In genomic region chr7:127027885-127028284, GRCm38 (mm10) we compare ENCODE assay signal across 8 mouse cellular contexts. TPM values are rescaled to one million over a fixed set of nuclear protein-coding genes. Genes with fewer than 3 reads are reported as not detected.
DNase-seq lines count a peak whose midpoint lies in the region; ATAC-seq and TF ChIP-seq lines count a peak whose summit lies in the region.

No protein-coding gene starts in this region.

- peak overlapping the region; percentile 90 for H3K27ac ChIP-seq in liver, adult 2 months (replicated peaks; ENCODE audit: insufficient read depth, low read depth, low read length)
- H3K27ac ChIP-seq in embryonic facial prominence, embryonic 13.5 days = peak overlapping the region; percentile 99
- H3K27ac ChIP-seq in intestine, embryonic 15.5 days = peak overlapping the region; percentile 99
- peak overlapping the region; percentile 100 for H3K27ac ChIP-seq in neural tube, embryonic 13.5 days (replicated peaks)

- peak overlapping the region; percentile 51 for H3K4me3 ChIP-seq in liver, adult 2 months (ENCODE audit: insufficient read depth, low read depth, low read length)
- H3K4me3 ChIP-seq in embryonic facial prominence, embryonic 13.5 days = peak overlapping the region; percentile 72
- peak overlapping the region; percentile 90 for H3K4me3 ChIP-seq in intestine, embryonic 15.5 days (replicated peaks)
- H3K4me3 ChIP-seq in neural tube, embryonic 13.5 days = peak overlapping the region; percentile 97

- H3K36me3 ChIP-seq in liver, adult 2 months (ENCODE audit: control insufficient read depth, insufficient read depth, low read length) = no peaks in the 10 kb centered on the region; the same call in 1 of the 2 replicates
- peaks cover 60% of the 10 kb centered on the region for H3K36me3 ChIP-seq in embryonic facial prominence, embryonic 13.5 days
- H3K36me3 ChIP-seq in intestine, embryonic 15.5 days = peaks cover 46% of the 10 kb centered on the region
- H3K36me3 ChIP-seq in neural tube, embryonic 13.5 days = peaks cover 35% of the 10 kb centered on the region

- H3K4me2 ChIP-seq in embryonic facial prominence, embryonic 13.5 days = peak overlapping the region; percentile 58
- peak overlapping the region; percentile 80 for H3K4me2 ChIP-seq in intestine, embryonic 15.5 days (replicated peaks)
- H3K4me2 ChIP-seq in neural tube, embryonic 13.5 days = peak overlapping the region; percentile 64

- no peak for ATAC-seq in embryonic facial prominence, embryonic 13.5 days (ENCODE audit: insufficient number of reproducible peaks, insufficient read depth, low FRiP score, low TSS enrichment, low read depth)
- no peak for ATAC-seq in intestine, embryonic 15.5 days
- peak; percentile 5; the same call in 1 of the 2 replicates for ATAC-seq in neural tube, embryonic 13.5 days (ENCODE audit: low read depth)

- no peak for TF ChIP-seq POLR2A in liver, adult 2 months (IDR thresholded peaks at IDR 0.05; ENCODE audit: extremely low read depth, insufficient read depth, low read length)

- no peak for TF ChIP-seq CTCF in liver, adult 2 months (IDR thresholded peaks at IDR 0.05; ENCODE audit: low read depth, low read length)

- H3K9me3 ChIP-seq in embryonic facial prominence, embryonic 13.5 days = no peaks in the 10 kb centered on the region
- no peaks in the 10 kb centered on the region for H3K9me3 ChIP-seq in intestine, embryonic 15.5 days
- H3K9me3 ChIP-seq in neural tube, embryonic 13.5 days = no peaks in the 10 kb centered on the region

- H3K27me3 ChIP-seq in liver, adult 2 months (ENCODE audit: control insufficient read depth, insufficient read depth, low read length) = no peaks in the 10 kb centered on the region
- H3K27me3 ChIP-seq in embryonic facial prominence, embryonic 13.5 days = no peaks in the 10 kb centered on the region
- H3K27me3 ChIP-seq in intestine, embryonic 15.5 days (replicated peaks) = no peaks in the 10 kb centered on the region
- no peaks in the 10 kb centered on the region for H3K27me3 ChIP-seq in neural tube, embryonic 13.5 days

- peaks cover 11% of the 10 kb centered on the region for H3K4me1 ChIP-seq in liver, adult 2 months (ENCODE audit: control insufficient read depth, insufficient read depth, low read length)
- peaks cover 31% of the 10 kb centered on the region for H3K4me1 ChIP-seq in embryonic facial prominence, embryonic 13.5 days
- H3K4me1 ChIP-seq in intestine, embryonic 15.5 days (replicated peaks) = peaks cover 29% of the 10 kb centered on the region
- peaks cover 35% of the 10 kb centered on the region for H3K4me1 ChIP-seq in neural tube, embryonic 13.5 days (replicated peaks)

- H3K9ac ChIP-seq in liver, adult 2 months (ENCODE audit: low read depth, low read length) = peak overlapping the region; percentile 82
- peak overlapping the region; percentile 75 for H3K9ac ChIP-seq in embryonic facial prominence, embryonic 13.5 days
- H3K9ac ChIP-seq in intestine, embryonic 15.5 days = peak overlapping the region; percentile 54
- H3K9ac ChIP-seq in neural tube, embryonic 13.5 days = peak overlapping the region; percentile 75

- H3K79me2 ChIP-seq in liver, adult 2 months (ENCODE audit: control insufficient read depth, insufficient read depth, low read length) = no peaks in the 10 kb centered on the region

- DNase-seq in liver, adult 2 months (ENCODE audit: extremely low read depth, low read depth, low spot score) = no peak
- no peak for DNase-seq in liver
- no peak for DNase-seq in kidney, adult 11 months
- DNase-seq in layer of hippocampus, adult 8-10 months (ENCODE audit: low spot score in 2 of 2) = no peak
- DNase-seq in layer of hippocampus, adult 9-10 months (ENCODE audit: low spot score) = no peak

- WGBS in liver, adult 2 months = 43% methylated on average over 8 of the region's 8 CpGs
- 60% methylated on average over 8 of the region's 8 CpGs for WGBS in embryonic facial prominence, embryonic 13.5 days
- WGBS in intestine, embryonic 15.5 days = 55% methylated on average over 8 of the region's 8 CpGs
- 60% methylated on average over 8 of the region's 8 CpGs for WGBS in neural tube, embryonic 13.5 days

RNA-seq across cellular contexts. Expression of gene Maz, which starts 1.0 kb away (rescaled TPM):
- total RNA-seq in liver, adult 2 months (2014; rRNA removed) = 8.9 and 16.4 TPM in 2 replicates
- polyA plus RNA-seq in liver, adult 2 months (2012; rRNA removed) = 74.6 and 81.9 TPM in 2 replicates
- polyA plus RNA-seq in embryonic facial prominence, embryonic 13.5 days (2015; fragmentation: Nextera tagmentation; extraction: Ambion mirVana) = 63.6 and 73.0 TPM in 2 replicates
- 66.6 and 68.8 TPM in 2 replicates for polyA plus RNA-seq in intestine, embryonic 15.5 days (2015; fragmentation: Nextera tagmentation; extraction: Ambion mirVana)
- 71.7 and 72.1 TPM in 2 replicates for polyA plus RNA-seq in neural tube, embryonic 13.5 days (2015; fragmentation: Nextera tagmentation; extraction: Ambion mirVana)
- 100 to 1,000 TPM; 204 to 209 (median 206) TPM for total RNA-seq in layer of hippocampus, adult 8-10 months (2022)

RNA-seq across cellular contexts. Expression of gene Prrt2, which starts 6.9 kb away (rescaled TPM):
- not detected in 2 replicates for total RNA-seq in liver, adult 2 months (2014; rRNA removed)
- polyA plus RNA-seq in liver, adult 2 months (2012; rRNA removed) = 0.75 TPM in 1 of 2 replicates, not detected in the other
- 13.1 and 16.9 TPM in 2 replicates for polyA plus RNA-seq in embryonic facial prominence, embryonic 13.5 days (2015; fragmentation: Nextera tagmentation; extraction: Ambion mirVana)
- polyA plus RNA-seq in intestine, embryonic 15.5 days (2015; fragmentation: Nextera tagmentation; extraction: Ambion mirVana) = 4.3 and 5.0 TPM in 2 replicates
- polyA plus RNA-seq in neural tube, embryonic 13.5 days (2015; fragmentation: Nextera tagmentation; extraction: Ambion mirVana) = 22.0 TPM in 2 replicates
- 100 to 1,000 TPM; 208 to 223 (median 215) TPM for total RNA-seq in layer of hippocampus, adult 8-10 months (2022)

RNA-seq across cellular contexts. Expression of gene Gm42742, which starts 7.0 kb away (rescaled TPM):
- total RNA-seq in liver, adult 2 months (2014; rRNA removed) = 9.5 and 10.7 TPM in 2 replicates
- polyA plus RNA-seq in liver, adult 2 months (2012; rRNA removed) = 11.2 and 12.7 TPM in 2 replicates
- polyA plus RNA-seq in embryonic facial prominence, embryonic 13.5 days (2015; fragmentation: Nextera tagmentation; extraction: Ambion mirVana) = 83.4 and 89.6 TPM in 2 replicates
- 41.5 and 51.1 TPM in 2 replicates for polyA plus RNA-seq in intestine, embryonic 15.5 days (2015; fragmentation: Nextera tagmentation; extraction: Ambion mirVana)
- polyA plus RNA-seq in neural tube, embryonic 13.5 days (2015; fragmentation: Nextera tagmentation; extraction: Ambion mirVana) = 47.8 and 81.0 TPM in 2 replicates
- 10 to 100 TPM; 20.5 to 63.0 (median 52.5) TPM for total RNA-seq in layer of hippocampus, adult 8-10 months (2022)

RNA-seq across cellular contexts. Expression of gene Pagr1a, which starts 10.7 kb away (rescaled TPM):
- total RNA-seq in liver, adult 2 months (2014; rRNA removed) = 4.9 and 6.7 TPM in 2 replicates
- polyA plus RNA-seq in liver, adult 2 months (2012; rRNA removed) = 2.6 and 4.2 TPM in 2 replicates
- 50.4 and 53.7 TPM in 2 replicates for polyA plus RNA-seq in embryonic facial prominence, embryonic 13.5 days (2015; fragmentation: Nextera tagmentation; extraction: Ambion mirVana)
- 48.4 and 52.6 TPM in 2 replicates for polyA plus RNA-seq in intestine, embryonic 15.5 days (2015; fragmentation: Nextera tagmentation; extraction: Ambion mirVana)
- 49.5 and 50.4 TPM in 2 replicates for polyA plus RNA-seq in neural tube, embryonic 13.5 days (2015; fragmentation: Nextera tagmentation; extraction: Ambion mirVana)
- 10 to 100 TPM; 18.9 to 59.7 (median 27.8) TPM for total RNA-seq in layer of hippocampus, adult 8-10 months (2022)

RNA-seq across cellular contexts. Expression of gene Pagr1b, which starts 11.6 kb away (rescaled TPM):
- total RNA-seq in liver, adult 2 months (2014; rRNA removed) = 0.74 TPM in 1 of 2 replicates, not detected in the other
- 0.49 TPM in 1 of 2 replicates, not detected in the other for polyA plus RNA-seq in liver, adult 2 months (2012; rRNA removed)
- polyA plus RNA-seq in embryonic facial prominence, embryonic 13.5 days (2015; fragmentation: Nextera tagmentation; extraction: Ambion mirVana) = 0.47 TPM in 1 of 2 replicates, not detected in the other
- 0.43 and 1.5 TPM in 2 replicates for polyA plus RNA-seq in intestine, embryonic 15.5 days (2015; fragmentation: Nextera tagmentation; extraction: Ambion mirVana)
- 0.50 and 0.61 TPM in 2 replicates for polyA plus RNA-seq in neural tube, embryonic 13.5 days (2015; fragmentation: Nextera tagmentation; extraction: Ambion mirVana)
- not detected for total RNA-seq in layer of hippocampus, adult 8-10 months (2022)
